Mouse (Mus musculus): ENCODE measurements at regions not wholly inside any gene's neighbourhood (a gene's known extent, or its start where the extent isn't known, plus 50 kb on each side); places are given as distances from the start of the nearest gene placed in this dataset.

- H3K9me3 ChIP-seq (replicated peaks; ENCODE audit: control insufficient read depth, low read length): no peaks in the 10 kb centered on the region
- no peak overlapping the region for H3K4me2 ChIP-seq (ENCODE audit: low read depth, low read length)
- 48% methylated on average over 3 of the region's 3 CpGs for WGBS
- no peak overlapping the region for H3K9ac ChIP-seq (ENCODE audit: low read length)
- H3K4me1 ChIP-seq (ENCODE audit: control insufficient read depth, insufficient read depth, low read length): no peaks in the 10 kb centered on the region
- no peak overlapping the region for H3K4me3 ChIP-seq (replicated peaks; ENCODE audit: low read length)
- no peaks in the 10 kb centered on the region for H3K36me3 ChIP-seq (ENCODE audit: control insufficient read depth, insufficient read depth, low read length)
- no peak for ATAC-seq (ENCODE audit: insufficient read depth, low FRiP score)
- no peaks in the 10 kb centered on the region for H3K27me3 ChIP-seq (ENCODE audit: control insufficient read depth, insufficient read depth, low read length)
- H3K27ac ChIP-seq (ENCODE audit: low read length): no peak overlapping the region
Measured at GRCm38 (mm10) chr1:128753427-128754012, 161.4 kb upstream of the Cxcr4 start.

DNA sequence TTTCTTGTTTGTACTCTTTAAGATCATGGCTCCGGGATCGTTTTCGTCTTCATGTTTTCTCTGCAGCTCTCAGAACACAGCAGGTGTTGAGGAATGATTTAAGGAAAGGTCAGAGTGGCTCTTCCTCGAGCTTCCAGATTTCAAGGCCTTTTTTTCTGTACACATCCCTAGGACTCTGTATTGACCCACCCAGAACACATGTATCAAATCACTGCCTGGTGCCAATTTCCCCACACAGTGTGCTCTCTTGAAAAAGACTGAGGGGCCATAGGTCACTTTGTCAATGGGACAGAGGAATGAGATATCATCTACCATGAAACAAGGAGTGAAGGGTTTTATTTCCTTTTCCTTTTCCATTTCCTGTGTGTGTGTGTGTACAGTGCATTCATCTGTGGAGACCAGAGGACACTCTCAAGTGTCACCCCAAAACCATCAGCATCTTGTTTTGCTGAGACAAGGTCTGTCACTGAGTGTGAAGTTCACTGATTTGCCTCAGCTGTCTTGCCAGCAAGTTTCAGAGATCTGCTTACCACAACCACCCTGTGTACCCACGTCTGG, 157.4 kb upstream of the Cxcr4 start:
- Histone ChIP-seq H3K9me3 (replicated peaks; ENCODE audit: control insufficient read depth, low read length) (no peaks in the 10 kb centered on the region), H3K4me1 (ENCODE audit: control insufficient read depth, insufficient read depth, low read length) (no peaks in the 10 kb centered on the region), H3K36me3 (ENCODE audit: control insufficient read depth, insufficient read depth, low read length) (no peaks in the 10 kb centered on the region), H3K27ac (ENCODE audit: low read length) (no peak overlapping the region), H3K9ac (ENCODE audit: low read length) (no peak overlapping the region), H3K27me3 (ENCODE audit: control insufficient read depth, insufficient read depth, low read length) (no peaks in the 10 kb centered on the region), H3K4me2 (ENCODE audit: low read depth, low read length) (no peak overlapping the region), H3K4me3 (replicated peaks; ENCODE audit: low read length) (no peak overlapping the region)
- ATAC-seq (ENCODE audit: insufficient read depth, low FRiP score): no peak
- WGBS: 67% methylated on average over 5 of the region's 5 CpGs

GRCm38 (mm10) chr1:128747196-128747790, 155.2 kb upstream of the Cxcr4 start:
- Histone ChIP-seq H3K9me3 (replicated peaks; ENCODE audit: control insufficient read depth, low read length) (no peaks in the 10 kb centered on the region), H3K4me1 (ENCODE audit: control insufficient read depth, insufficient read depth, low read length) (no peaks in the 10 kb centered on the region), H3K9ac (ENCODE audit: low read length) (no peak overlapping the region), H3K36me3 (ENCODE audit: control insufficient read depth, insufficient read depth, low read length) (no peaks in the 10 kb centered on the region), H3K4me3 (replicated peaks; ENCODE audit: low read length) (no peak overlapping the region), H3K4me2 (ENCODE audit: low read depth, low read length) (no peak overlapping the region), H3K27me3 (ENCODE audit: control insufficient read depth, insufficient read depth, low read length) (no peaks in the 10 kb centered on the region), H3K27ac (ENCODE audit: low read length) (no peak overlapping the region)
- ATAC-seq (ENCODE audit: insufficient read depth, low FRiP score): no peak
- WGBS: 85% methylated on average over 12 of the region's 12 CpGs

- H3K9me3 ChIP-seq (replicated peaks; ENCODE audit: control insufficient read depth, low read length): no peaks in the 10 kb centered on the region
- no peaks in the 10 kb centered on the region for H3K4me1 ChIP-seq (ENCODE audit: control insufficient read depth, insufficient read depth, low read length)
- no peak overlapping the region for H3K4me2 ChIP-seq (ENCODE audit: low read depth, low read length)
- H3K27ac ChIP-seq (ENCODE audit: low read length): no peak overlapping the region
- H3K36me3 ChIP-seq (ENCODE audit: control insufficient read depth, insufficient read depth, low read length): no peaks in the 10 kb centered on the region
- 61% methylated on average over 3 of the region's 3 CpGs for WGBS
- no peak for ATAC-seq (ENCODE audit: insufficient read depth, low FRiP score)
- no peaks in the 10 kb centered on the region for H3K27me3 ChIP-seq (ENCODE audit: control insufficient read depth, insufficient read depth, low read length)
- H3K9ac ChIP-seq (ENCODE audit: low read length): no peak overlapping the region
- no peak overlapping the region for H3K4me3 ChIP-seq (replicated peaks; ENCODE audit: low read length)
Measured at GRCm38 (mm10) chr1:128746461-128747009, 154.4 kb upstream of the Cxcr4 start.

GRCm38 (mm10) chr1:128740616-128741015, 148.5 kb upstream of the Cxcr4 start:
- Histone ChIP-seq H3K4me2 (ENCODE audit: low read depth, low read length) (no peak overlapping the region), H3K4me3 (replicated peaks; ENCODE audit: low read length) (no peak overlapping the region), H3K9me3 (replicated peaks; ENCODE audit: control insufficient read depth, low read length) (no peaks in the 10 kb centered on the region), H3K27me3 (ENCODE audit: control insufficient read depth, insufficient read depth, low read length) (no peaks in the 10 kb centered on the region), H3K36me3 (ENCODE audit: control insufficient read depth, insufficient read depth, low read length) (no peaks in the 10 kb centered on the region), H3K9ac (ENCODE audit: low read length) (no peak overlapping the region), H3K4me1 (ENCODE audit: control insufficient read depth, insufficient read depth, low read length) (no peaks in the 10 kb centered on the region), H3K27ac (ENCODE audit: low read length) (no peak overlapping the region)
- 40% methylated on average over 2 of the region's 2 CpGs for WGBS
- ATAC-seq (ENCODE audit: insufficient read depth, low FRiP score): no peak

GRCm38 (mm10) chr1:128738152-128738551, 146.1 kb upstream of the Cxcr4 start:
- no peaks in the 10 kb centered on the region for H3K9me3 ChIP-seq (replicated peaks; ENCODE audit: control insufficient read depth, low read length)
- no peaks in the 10 kb centered on the region for H3K36me3 ChIP-seq (ENCODE audit: control insufficient read depth, insufficient read depth, low read length)
- no peak overlapping the region for H3K4me2 ChIP-seq (ENCODE audit: low read depth, low read length)
- H3K4me3 ChIP-seq (replicated peaks; ENCODE audit: low read length): no peak overlapping the region
- no peak overlapping the region for H3K9ac ChIP-seq (ENCODE audit: low read length)
- 82% methylated on average over 4 of the region's 4 CpGs for WGBS
- no peak for ATAC-seq (ENCODE audit: insufficient read depth, low FRiP score)
- no peak overlapping the region for H3K27ac ChIP-seq (ENCODE audit: low read length)
- H3K27me3 ChIP-seq (ENCODE audit: control insufficient read depth, insufficient read depth, low read length): no peaks in the 10 kb centered on the region
- H3K4me1 ChIP-seq (ENCODE audit: control insufficient read depth, insufficient read depth, low read length): no peaks in the 10 kb centered on the region

DNA sequence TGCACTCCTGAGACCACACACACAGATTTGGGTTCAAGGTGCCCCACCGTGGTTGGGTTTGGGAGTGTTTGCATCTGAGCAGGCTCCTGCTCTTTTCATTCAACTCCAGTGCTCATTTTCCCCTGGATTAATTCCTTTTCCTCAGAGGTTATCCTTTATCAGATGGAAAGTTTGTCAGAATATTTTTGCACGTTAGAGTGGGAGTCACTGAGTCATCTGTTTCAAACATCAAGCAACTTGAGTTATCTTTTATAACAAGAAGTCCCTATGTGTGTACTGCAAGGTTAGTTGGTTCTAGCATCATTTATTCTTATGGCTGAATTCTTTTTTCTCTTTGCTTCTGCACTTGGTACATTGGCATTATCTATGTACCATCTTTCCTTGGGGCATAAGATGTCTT, 142.8 kb upstream of the Cxcr4 start:
- Histone ChIP-seq H3K4me3 (replicated peaks; ENCODE audit: low read length) (no peak overlapping the region), H3K27me3 (ENCODE audit: control insufficient read depth, insufficient read depth, low read length) (no peaks in the 10 kb centered on the region), H3K9ac (ENCODE audit: low read length) (no peak overlapping the region), H3K27ac (ENCODE audit: low read length) (no peak overlapping the region), H3K36me3 (ENCODE audit: control insufficient read depth, insufficient read depth, low read length) (no peaks in the 10 kb centered on the region), H3K4me2 (ENCODE audit: low read depth, low read length) (no peak overlapping the region), H3K4me1 (ENCODE audit: control insufficient read depth, insufficient read depth, low read length) (no peaks in the 10 kb centered on the region), H3K9me3 (replicated peaks; ENCODE audit: control insufficient read depth, low read length) (no peaks in the 10 kb centered on the region)
- 70% methylated on average over 2 of the region's 2 CpGs for WGBS
- ATAC-seq (ENCODE audit: insufficient read depth, low FRiP score): no peak

- H3K4me3 ChIP-seq (replicated peaks; ENCODE audit: low read length): no peak overlapping the region
- H3K4me1 ChIP-seq (ENCODE audit: control insufficient read depth, insufficient read depth, low read length): no peaks in the 10 kb centered on the region
- 74% methylated on average over 3 of the region's 3 CpGs for WGBS
- no peak overlapping the region for H3K9ac ChIP-seq (ENCODE audit: low read length)
- H3K9me3 ChIP-seq (replicated peaks; ENCODE audit: control insufficient read depth, low read length): no peaks in the 10 kb centered on the region
- H3K36me3 ChIP-seq (ENCODE audit: control insufficient read depth, insufficient read depth, low read length): no peaks in the 10 kb centered on the region
- H3K27me3 ChIP-seq (ENCODE audit: control insufficient read depth, insufficient read depth, low read length): no peaks in the 10 kb centered on the region
- H3K27ac ChIP-seq (ENCODE audit: low read length): no peak overlapping the region
- H3K4me2 ChIP-seq (ENCODE audit: low read depth, low read length): no peak overlapping the region
- no peak for ATAC-seq (ENCODE audit: insufficient read depth, low FRiP score)
Measured at GRCm38 (mm10) chr1:128731445-128731844, 139.4 kb upstream of the Cxcr4 start.

- H3K36me3 ChIP-seq (ENCODE audit: control insufficient read depth, insufficient read depth, low read length): no peaks in the 10 kb centered on the region
- H3K4me3 ChIP-seq (replicated peaks; ENCODE audit: low read length): no peak overlapping the region
- no peak overlapping the region for H3K4me2 ChIP-seq (ENCODE audit: low read depth, low read length)
- no peak for ATAC-seq (ENCODE audit: insufficient read depth, low FRiP score)
- H3K27ac ChIP-seq (ENCODE audit: low read length): no peak overlapping the region
- no peaks in the 10 kb centered on the region for H3K4me1 ChIP-seq (ENCODE audit: control insufficient read depth, insufficient read depth, low read length)
- no peaks in the 10 kb centered on the region for H3K9me3 ChIP-seq (replicated peaks; ENCODE audit: control insufficient read depth, low read length)
- H3K9ac ChIP-seq (ENCODE audit: low read length): no peak overlapping the region
- WGBS: 73% methylated on average over 6 of the region's 6 CpGs
- no peaks in the 10 kb centered on the region for H3K27me3 ChIP-seq (ENCODE audit: control insufficient read depth, insufficient read depth, low read length)
Measured at GRCm38 (mm10) chr1:128724433-128725091, 132.5 kb upstream of the Cxcr4 start.

All from stomach, embryonic 16.5 days (tissue).